Mouse (Mus musculus): ENCODE results near the gene Slc25a24. TPM values are rescaled to one million over a fixed set of nuclear protein-coding genes. Genes with fewer than 3 reads are reported as not detected.

Slc25a24 gene
- 5.4 and 17.6 TPM in 2 replicates for polyA plus RNA-seq (2012; ENCODE audit: low replicate concordance)

DNA sequence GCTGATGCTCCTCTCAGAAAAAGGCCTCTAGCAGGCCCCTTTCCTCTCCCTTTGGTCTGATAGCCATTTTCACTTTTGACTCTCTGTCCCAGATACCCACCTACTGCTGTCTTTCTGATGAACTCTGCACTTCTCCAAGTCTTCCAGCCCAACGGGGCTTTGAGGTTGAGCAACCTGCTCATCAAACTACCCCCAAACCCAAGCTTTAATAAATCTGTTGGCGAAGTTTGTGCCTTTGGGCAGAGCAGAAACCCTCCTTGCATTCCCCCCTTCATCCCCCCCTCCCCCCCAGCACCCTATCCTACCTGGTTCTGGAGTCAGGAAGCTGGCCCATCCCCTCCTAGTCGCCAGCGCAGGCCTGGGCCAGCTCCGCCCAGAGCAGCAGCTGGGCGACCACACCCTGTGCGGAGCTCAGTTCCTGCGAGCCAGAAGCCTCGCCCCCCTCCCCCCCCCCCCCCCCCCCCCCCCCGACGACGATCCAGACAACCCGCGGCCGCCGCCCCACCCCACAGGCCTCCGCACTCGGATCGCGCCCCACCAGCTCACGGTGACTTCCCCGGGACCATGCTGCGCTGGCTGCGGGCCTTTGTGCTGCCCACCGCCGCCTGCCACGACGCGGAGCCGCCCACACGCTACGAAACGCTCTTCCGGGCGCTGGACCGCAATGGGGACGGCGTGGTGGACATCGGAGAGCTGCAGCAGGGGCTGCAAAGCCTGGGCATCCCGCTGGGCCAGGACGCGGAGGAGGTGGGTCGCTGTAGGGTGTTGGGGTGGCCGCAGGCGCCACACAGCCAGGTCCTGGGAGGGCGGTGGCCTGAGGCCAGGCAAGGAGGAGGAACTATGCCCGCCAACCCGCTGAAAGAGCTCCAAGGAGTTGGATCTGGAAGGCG lies at the start of gene Slc25a24:
Gene Slc25a24, plus strand, starts transcription at position 509 of the 890 bp plus-strand sequence.

DNA sequence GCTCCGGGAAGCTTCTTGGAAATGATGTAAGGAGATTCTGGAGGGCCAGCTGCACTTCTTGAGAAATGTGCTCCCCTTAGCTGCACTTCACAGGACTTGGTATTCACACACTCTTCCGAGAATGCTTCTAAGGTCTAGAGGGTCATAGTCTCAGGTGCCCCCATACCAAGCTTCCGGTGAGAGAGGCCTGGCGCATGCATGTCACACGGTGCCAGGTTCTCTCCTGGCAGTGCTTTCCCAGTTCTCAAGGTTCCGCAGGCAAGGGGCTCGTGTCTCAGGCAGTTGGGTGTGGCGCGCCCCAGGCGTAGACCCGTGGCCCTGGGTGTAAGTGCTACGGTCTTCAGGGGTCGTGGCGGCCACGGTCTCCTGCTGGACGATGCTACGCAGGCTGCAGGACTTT lies 42.8 kb upstream of the Slc25a24 start, which contains the start of gene Slc25a54:
Gene Slc25a54, plus strand, starts transcription at position 301 of the 400 bp plus-strand sequence.

Other genes starting within 250 kb of the Slc25a24 start
- 0.25 and 0.45 TPM in 2 replicates for gene Fndc7, start 233.1 kb upstream of the Slc25a24 start, polyA plus RNA-seq (2012; ENCODE audit: low replicate concordance)
- 112 and 163 TPM in 2 replicates for gene Prpf38b, start 211.4 kb upstream of the Slc25a24 start, polyA plus RNA-seq (2012; ENCODE audit: low replicate concordance)
- not detected in 2 replicates for gene Henmt1, start 183.3 kb upstream of the Slc25a24 start, polyA plus RNA-seq (2012; ENCODE audit: low replicate concordance)
- gene Gm9857, start 182.7 kb upstream of the Slc25a24 start, polyA plus RNA-seq (2012; ENCODE audit: low replicate concordance) = not detected in 2 replicates
- gene Fam102b, start 95.5 kb upstream of the Slc25a24 start, polyA plus RNA-seq (2012; ENCODE audit: low replicate concordance) = 2.0 and 2.3 TPM in 2 replicates
- gene Slc25a54, start 42.7 kb upstream of the Slc25a24 start, polyA plus RNA-seq (2012; ENCODE audit: low replicate concordance) = not detected in 2 replicates
- gene Vav3, start 217.5 kb downstream of the Slc25a24 start, polyA plus RNA-seq (2012; ENCODE audit: low replicate concordance) = 6.3 and 18.0 TPM in 2 replicates

Data from hematopoietic multipotent progenitor cell, adult 10-12 weeks (in vitro differentiated cells).